Mouse (Mus musculus) CH12.LX (cell line): ENCODE results near the gene Inpp5b. TPM values are rescaled to one million over a fixed set of nuclear protein-coding genes. Genes with fewer than 3 reads are reported as not detected.

Experiments used
- DNase-seq: peaks from one replicate; pipeline ENCODE4 v3.0.0-alpha.2; 2013; ENCODE audit errors: extremely low read depth
- H3K27ac ChIP-seq: 2 replicates; pipeline ENCODE4 v1.5.1; 2012; ENCODE audit warnings: low read depth, mild to moderate bottlenecking, control low read depth, moderate library complexity; ENCODE audit not compliant: insufficient read depth
- H3K27me3 ChIP-seq: replicated peaks from 2 replicates; pipeline ENCODE3; 2012; ENCODE audit warnings: inconsistent platforms
- H3K36me3 ChIP-seq, 2 experiments: replicated peaks in 1 of 2; 2 replicates each; pipeline versions ENCODE3 to v1.6.1; 2012; ENCODE audit warnings: inconsistent platforms in 1 of 2, low read length in 1 of 2, mild to moderate bottlenecking in 1 of 2, mixed read lengths in 1 of 2, moderate library complexity in 1 of 2; ENCODE audit not compliant: control insufficient read depth in 1 of 2, insufficient read depth in 1 of 2
- H3K4me1 ChIP-seq, 2 experiments: 2 replicates each; pipeline ENCODE4 v1.6.1; 2012; ENCODE audit warnings: inconsistent platforms in 1 of 2, moderate library complexity in 1 of 2; ENCODE audit not compliant: insufficient read depth in 2 of 2, control insufficient read depth in 1 of 2
- H3K4me2 ChIP-seq: 2 replicates; pipeline ENCODE4 v1.6.1; 2012; ENCODE audit warnings: low read depth, mild to moderate bottlenecking, control low read depth; ENCODE audit not compliant: poor library complexity, insufficient read depth, severe bottlenecking
- H3K4me3 ChIP-seq, 3 experiments: fragments of 150-350 bp in 1 of 3; sonication (generic) in 1 of 3; replicated peaks in 1 of 3; 2 replicates each; pipeline versions ENCODE3 to v1.5.1; 2011 to 2012; ENCODE audit warnings: low read depth in 2 of 3, low read length in 2 of 3, mild to moderate bottlenecking in 2 of 3, moderate library complexity in 2 of 3, control low read depth in 1 of 3, improper control_type of control experiment in 1 of 3, inconsistent platforms in 1 of 3, mixed read lengths in 1 of 3; ENCODE audit not compliant: poor library complexity in 1 of 3
- H3K79me2 ChIP-seq: replicated peaks from 2 replicates; pipeline ENCODE4 v1.6.1; 2012; ENCODE audit warnings: mild to moderate bottlenecking, moderate library complexity; ENCODE audit not compliant: control insufficient read depth, poor library complexity, insufficient read depth, severe bottlenecking; ENCODE audit errors: extremely low read depth
- H3K9ac ChIP-seq: 2 replicates; pipeline ENCODE4 v1.6.1; 2012; ENCODE audit warnings: low read depth, mild to moderate bottlenecking, control low read depth, moderate library complexity; ENCODE audit not compliant: insufficient read depth
- H3K9me3 ChIP-seq: replicated peaks from 2 replicates; pipeline ENCODE3; 2012; ENCODE audit warnings: low read length, inconsistent platforms, mixed read lengths
- CTCF ChIP-seq, 2 experiments: IDR thresholded peaks in 1 of 2; conservative IDR thresholded peaks in 1 of 2; 2 replicates each; pipeline ENCODE4 v1.5.1; 2011 to 2012; ENCODE audit warnings: low read depth in 2 of 2, low read length in 2 of 2, improper control_type of control experiment in 1 of 2, inconsistent platforms in 1 of 2, mild to moderate bottlenecking in 1 of 2, moderate library complexity in 1 of 2
- ELF1 ChIP-seq: IDR thresholded peaks from 2 replicates; pipeline ENCODE4 v1.6.1; 2014; ENCODE audit warnings: low read depth, mild to moderate bottlenecking, inconsistent platforms, low read length, improper control_type of control experiment
- EP300 ChIP-seq: IDR thresholded peaks from 2 replicates; pipeline ENCODE4 v1.6.1; 2011; ENCODE audit warnings: low read length, improper control_type of control experiment
- ETS1 ChIP-seq: conservative IDR thresholded peaks from 2 replicates; pipeline ENCODE4 v1.6.1; 2012; ENCODE audit warnings: low read depth, mild to moderate bottlenecking, inconsistent platforms, low read length, improper control_type of control experiment, moderate library complexity
- GABPA ChIP-seq: IDR thresholded peaks from 2 replicates; pipeline ENCODE4 v1.6.1; 2012; ENCODE audit warnings: low read depth, low read length, improper control_type of control experiment, inconsistent platforms; ENCODE audit not compliant: insufficient replicate concordance
- JUN ChIP-seq: IDR thresholded peaks from 2 replicates; pipeline ENCODE4 v1.6.1; 2011; ENCODE audit warnings: low read depth, mild to moderate bottlenecking, low read length, improper control_type of control experiment, moderate library complexity; ENCODE audit not compliant: insufficient read depth
- JUND ChIP-seq: conservative IDR thresholded peaks from 2 replicates; pipeline ENCODE4 v1.6.1; 2011; ENCODE audit warnings: low read depth, low read length, improper control_type of control experiment
- KAT2A ChIP-seq: IDR thresholded peaks from 2 replicates; pipeline ENCODE4 v1.6.1; 2012; ENCODE audit warnings: low read length, improper control_type of control experiment, inconsistent platforms; ENCODE audit not compliant: insufficient replicate concordance
- MAX ChIP-seq: IDR thresholded peaks from 2 replicates; pipeline ENCODE4 v1.6.1; 2011; ENCODE audit warnings: low read length, improper control_type of control experiment
- MAZ ChIP-seq: IDR thresholded peaks from 2 replicates; pipeline ENCODE4 v1.6.1; 2012; ENCODE audit warnings: low read depth, mild to moderate bottlenecking, inconsistent platforms, low read length, improper control_type of control experiment, moderate library complexity
- MEF2A ChIP-seq: IDR thresholded peaks from 2 replicates; pipeline ENCODE4 v1.6.1; 2014; ENCODE audit warnings: low read depth, mild to moderate bottlenecking, inconsistent platforms, low read length, improper control_type of control experiment, borderline replicate concordance
- NELFE ChIP-seq: IDR thresholded peaks from 2 replicates; pipeline ENCODE4 v1.6.1; 2011; ENCODE audit warnings: low read depth, low read length, improper control_type of control experiment
- POLR2A ChIP-seq: IDR thresholded peaks from 2 replicates; pipeline ENCODE4 v1.6.1; 2011; ENCODE audit warnings: low read depth, mild to moderate bottlenecking, improper control_type of control experiment, low read length
- POLR2AphosphoS2 ChIP-seq: IDR thresholded peaks from 2 replicates; pipeline ENCODE4 v1.6.1; 2011; ENCODE audit warnings: low read depth, low read length, improper control_type of control experiment
- RAD21 ChIP-seq: IDR thresholded peaks from 2 replicates; pipeline ENCODE4 v1.6.1; 2011; ENCODE audit warnings: low read depth, mild to moderate bottlenecking, low read length, improper control_type of control experiment, moderate library complexity
- SIN3A ChIP-seq: IDR thresholded peaks from 2 replicates; pipeline ENCODE4 v1.6.1; 2012; ENCODE audit warnings: low read length, improper control_type of control experiment, inconsistent platforms
- SMC3 ChIP-seq: IDR thresholded peaks from 2 replicates; pipeline ENCODE4 v1.6.1; 2011; ENCODE audit warnings: low read depth, low read length, improper control_type of control experiment
- ZNF384 ChIP-seq: IDR thresholded peaks from 2 replicates; pipeline ENCODE4 v1.6.1; 2012; ENCODE audit warnings: low read depth, low read length, improper control_type of control experiment, inconsistent platforms
- dilution Hi-C: fragments of 300-500 bp; cut with MboI; formaldehyde crosslinking; loops from 2 replicates; pipeline ENCODE4 v1.14.3; 2020; ENCODE audit warnings: low sequenced_read_pairs; ENCODE audit not compliant: extremely low pct_unique_long_range_greater_than_20kb, extremely low pct_ligation_motif_present
- in situ Hi-C: fragments of 300-500 bp; cut with MboI; formaldehyde crosslinking; loops from 3 replicates; pipeline ENCODE4 v1.14.3; 2019; ENCODE audit warnings: low sequenced_read_pairs, low pct_ligation_motif_present, low pct_unique_long_range_greater_than_20kb, mixed read lengths
- polyA plus RNA-seq: library from polyadenylated mRNA; unstranded; fragments of >175 nt; gene quantifications from 2 replicates; pipeline ENCODE4 v1.2.1, GENCODE M21; 2012; ENCODE audit warnings: low read depth; ENCODE audit not compliant: insufficient read length
- total RNA-seq, 2 experiments: library from RNA; depleted of rRNA; stranded (reverse); fragments of 300-350 nt in 1 of 2; fragments of >200 nt in 1 of 2; gene quantifications; 2 replicates each; pipeline ENCODE4 v1.2.3; 2012 to 2014

Gene Inpp5b
- total and polyA plus RNA-seq, 3 experiments, result 25.6 to 34.0 (median 26.2) TPM

- TF ChIP-seq NELFE, result peak; percentile 38; the same call in 1 of the 2 replicates
- TF ChIP-seq, all 38 proteins: peak for 16
These were observed 9.9 kb downstream of the Inpp5b start (continued) for GRCm38 (mm10) chr4:124751300-124752250.

- Histone ChIP-seq H3K27ac (peak overlapping the region; percentile 2; the same call in 1 of the 2 replicates), H3K4me3 (peak overlapping the region; percentile 71 to 83 (median 73)), H3K27me3 (no peaks in the 10 kb centered on the region), H3K4me1 (peaks cover 19 to 57% of the 10 kb centered on the region in 2 experiments)
- DNase-seq, result peak; percentile 38
- TF ChIP-seq JUND (no peak), RAD21 (peak; percentile 25), ZNF384 (peak; percentile 95), SIN3A (peak; percentile 56), CTCF (conservative IDR thresholded peaks at IDR 0.05 in 1 of 2, IDR thresholded peaks at IDR 0.05 in 1 of 2; ENCODE audit: low read depth in 2 of 2, low read length in 2 of 2) (peak in 1 of 2 experiments; percentile 16; a peak in 1 of 4 replicates)
- TF ChIP-seq, all 38 proteins: peak for 4
- Histone ChIP-seq H3K9me3 (no peaks in the 10 kb centered on the region), H3K4me2 (peak overlapping the region; percentile 76), H3K79me2 (peaks cover 47% of the 10 kb centered on the region), H3K9ac (peak overlapping the region; percentile 64), H3K36me3 (peaks cover 23 to 58% of the 10 kb centered on the region in 2 experiments)
- dilution Hi-C loops, result no loop called here
- in situ Hi-C loops, result loop anchor here (25.0 kb wide), 1 partner anchor 310 kb away; the partner anchor contains the start of genes Dnali1 and Snip1
These were observed 10.9 kb downstream of the Inpp5b start for GRCm38 (mm10) chr4:124752281-124753199.

GRCm38 (mm10) chr4:124755526-124755925 is 13.9 kb downstream of the Inpp5b start:
- Histone ChIP-seq H3K79me2 (peaks cover 57% of the 10 kb centered on the region), H3K9me3 (no peaks in the 10 kb centered on the region), H3K36me3 (peaks cover 22 to 58% of the 10 kb centered on the region in 2 experiments), H3K27me3 (no peaks in the 10 kb centered on the region), H3K4me2 (no peak overlapping the region), H3K27ac (no peak overlapping the region), H3K4me1 (peaks cover 20 to 51% of the 10 kb centered on the region in 2 experiments), H3K9ac (no peak overlapping the region), H3K4me3 (no peak overlapping the region)
- in situ Hi-C loops, result loop anchor here (25.0 kb wide), 1 partner anchor 307 kb away; the partner anchor contains the start of genes Dnali1 and Snip1
- TF ChIP-seq GABPA, result no peak
- no peak for TF ChIP-seq MAZ
- no peak for TF ChIP-seq MAX
- no peak for TF ChIP-seq POLR2AphosphoS2
- TF ChIP-seq JUN, result no peak
- no peak for TF ChIP-seq RAD21
- no peak for TF ChIP-seq SIN3A
- peak; percentile 28; the same call in 1 of the 2 replicates for TF ChIP-seq ETS1
- peak; percentile 34; the same call in 1 of the 2 replicates for TF ChIP-seq MEF2A
- TF ChIP-seq CTCF (conservative IDR thresholded peaks at IDR 0.05 in 1 of 2, IDR thresholded peaks at IDR 0.05 in 1 of 2; ENCODE audit: low read depth in 2 of 2, low read length in 2 of 2), result no peak
- TF ChIP-seq EP300, result peak; percentile 34; the same call in 1 of the 2 replicates
- TF ChIP-seq KAT2A, result no peak
- TF ChIP-seq POLR2A, result no peak
- TF ChIP-seq ELF1, result no peak
- TF ChIP-seq ZNF384, result no peak
- TF ChIP-seq SMC3, result no peak
- dilution Hi-C loops, result no loop called here
- peak; percentile 40 for DNase-seq
